Mouse (Mus musculus): ENCODE results near the gene Tjp3. TPM values are rescaled to one million over a fixed set of nuclear protein-coding genes. Genes with fewer than 3 reads are reported as not detected.

The Tjp3 gene
- polyA plus RNA-seq (2015; fragmentation: Nextera tagmentation; extraction: Ambion mirVana) = 21.9 and 22.6 TPM in 2 replicates

DNA sequence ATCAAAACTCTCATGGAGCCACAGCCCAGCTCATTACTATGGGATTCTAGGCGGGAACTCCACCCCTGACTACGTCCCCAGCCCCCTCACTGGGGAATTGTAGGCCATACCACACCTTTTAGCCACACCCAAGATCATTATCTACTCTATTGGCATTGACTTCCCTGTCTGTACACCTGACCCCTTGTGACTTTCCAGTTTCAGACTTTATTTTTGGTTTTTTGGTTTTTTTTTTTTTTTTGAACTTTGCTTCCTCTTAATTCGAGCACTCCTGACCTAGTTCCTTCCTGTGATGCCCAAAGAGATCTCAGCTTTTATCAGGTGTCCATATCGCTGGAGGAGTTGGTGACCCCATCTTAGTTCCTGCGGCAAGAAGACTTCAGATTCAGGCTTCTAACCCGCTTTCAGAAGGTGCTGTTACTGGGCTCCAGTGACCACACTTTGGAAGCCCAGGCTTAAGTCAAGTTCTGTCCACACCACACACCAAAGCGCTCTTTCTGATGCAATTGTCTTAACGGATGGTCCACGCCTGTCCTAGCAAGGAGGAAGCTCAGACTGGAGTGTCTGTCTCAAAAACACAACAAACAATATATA lies at the start of gene Tjp3:
Gene Tjp3, minus strand, starts transcription at position 71 of the 594 bp plus-strand sequence.
- Histone ChIP-seq H3K4me1 (ENCODE audit: insufficient read depth, low read length) (peaks cover 42% of the 10 kb centered on the region), H3K9me3 (ENCODE audit: low read length) (no peaks in the 10 kb centered on the region), H3K27me3 (ENCODE audit: insufficient read depth, low read length) (peaks cover 20% of the 10 kb centered on the region; the same call in 1 of the 2 replicates), H3K27ac (ENCODE audit: low read length) (peak within 1 kb of the TSS; percentile 71), H3K4me3 (ENCODE audit: low read length) (peak within 1 kb of the TSS; percentile 94), H3K9ac (replicated peaks; ENCODE audit: low read length) (peak within 1 kb of the TSS; percentile 22), H3K4me2 (replicated peaks; ENCODE audit: low read depth, low read length) (peak within 1 kb of the TSS; percentile 93), H3K36me3 (ENCODE audit: insufficient read depth, low read length) (no peaks in the 10 kb centered on the region)
- WGBS = 65% methylated on average over 9 of the region's 9 CpGs
- ATAC-seq (ENCODE audit: low FRiP score, low TSS enrichment) = no peak

DNA sequence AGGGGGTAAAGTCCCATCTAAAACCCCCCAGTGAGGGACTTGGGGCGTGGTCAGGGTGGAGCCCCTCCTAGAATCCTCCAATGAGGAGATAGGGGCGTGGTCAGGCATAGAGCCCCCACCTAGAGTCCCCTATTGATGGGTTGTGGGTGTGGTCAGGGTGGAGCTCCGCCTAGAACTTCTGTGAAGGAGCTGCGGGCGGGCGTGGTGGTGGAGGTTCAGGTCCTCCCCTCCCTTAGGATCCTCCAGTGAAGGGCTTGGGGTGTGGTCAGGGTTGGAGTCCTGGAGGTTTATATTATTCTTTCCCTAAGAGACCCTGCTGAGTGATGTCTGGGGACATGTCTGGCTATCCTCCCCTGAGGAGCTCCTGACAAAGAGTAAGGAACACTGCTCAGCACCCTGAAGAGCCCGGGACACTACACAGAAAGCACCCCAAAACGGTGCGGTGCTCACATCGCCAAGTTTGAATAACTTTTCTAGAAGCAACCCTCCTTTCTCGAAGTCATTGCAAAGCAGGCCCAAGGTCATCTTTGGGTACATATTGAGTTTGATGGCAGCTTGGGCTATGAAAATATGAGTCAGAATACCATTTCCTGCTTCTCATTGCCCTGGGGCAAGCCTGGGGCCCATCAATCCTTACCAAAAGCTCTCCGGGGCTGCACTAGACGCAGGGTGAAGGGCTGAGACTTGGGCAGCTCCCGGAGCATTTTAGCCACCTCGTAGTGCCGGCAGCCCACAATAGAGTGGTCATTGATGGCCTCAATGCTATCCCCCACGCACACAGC lies 49.4 kb upstream of the Tjp3 start:
- H3K27me3 ChIP-seq (ENCODE audit: insufficient read depth, low read length) = peaks cover 37% of the 10 kb centered on the region
- WGBS = 41% methylated on average over 17 of the region's 17 CpGs
- no peak overlapping the region for H3K9ac ChIP-seq (replicated peaks; ENCODE audit: low read length)

DNA sequence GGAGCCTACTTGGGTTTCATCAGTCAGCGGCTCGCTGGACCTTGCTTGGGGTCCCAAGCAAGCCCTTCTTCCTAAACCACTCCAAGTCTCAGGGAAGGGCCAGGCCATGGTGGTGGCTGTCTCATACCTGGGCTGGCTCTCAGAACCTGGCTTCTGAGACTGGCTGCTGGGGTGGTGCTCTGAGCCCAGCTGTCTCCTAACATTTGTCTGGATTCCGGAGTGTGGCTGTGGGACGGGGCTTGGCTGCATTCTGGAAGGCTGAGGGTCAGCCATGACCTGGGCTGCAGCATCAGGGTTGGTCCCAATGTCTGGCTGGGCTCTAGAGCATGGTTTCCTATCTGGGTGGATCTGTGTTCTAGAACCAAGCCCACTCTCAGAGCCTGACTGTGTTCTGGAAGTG lies 45.2 kb upstream of the Tjp3 start:
- Histone ChIP-seq H3K27me3 (ENCODE audit: insufficient read depth, low read length) (peaks cover 11% of the 10 kb centered on the region; the same call in 1 of the 2 replicates), H3K27ac (ENCODE audit: low read length) (peak overlapping the region; percentile 82; the same call in 1 of the 2 replicates), H3K4me3 (ENCODE audit: low read length) (no peak overlapping the region), H3K9me3 (ENCODE audit: low read length) (no peaks in the 10 kb centered on the region), H3K4me2 (replicated peaks; ENCODE audit: low read depth, low read length) (no peak overlapping the region), H3K36me3 (ENCODE audit: insufficient read depth, low read length) (no peaks in the 10 kb centered on the region), H3K9ac (replicated peaks; ENCODE audit: low read length) (no peak overlapping the region), H3K4me1 (ENCODE audit: insufficient read depth, low read length) (peaks cover 27% of the 10 kb centered on the region)
- WGBS = 80% methylated on average over 4 of the region's 4 CpGs
- no peak for ATAC-seq (ENCODE audit: low FRiP score, low TSS enrichment)

More for the DNA sequence above, 49.4 kb upstream of the Tjp3 start:
- Histone ChIP-seq H3K4me3 (ENCODE audit: low read length) (no peak overlapping the region), H3K36me3 (ENCODE audit: insufficient read depth, low read length) (no peaks in the 10 kb centered on the region), H3K4me2 (replicated peaks; ENCODE audit: low read depth, low read length) (no peak overlapping the region), H3K4me1 (ENCODE audit: insufficient read depth, low read length) (peaks cover 15% of the 10 kb centered on the region), H3K27ac (ENCODE audit: low read length) (no peak overlapping the region), H3K9me3 (ENCODE audit: low read length) (no peaks in the 10 kb centered on the region)
- no peak for ATAC-seq (ENCODE audit: low FRiP score, low TSS enrichment)

DNA sequence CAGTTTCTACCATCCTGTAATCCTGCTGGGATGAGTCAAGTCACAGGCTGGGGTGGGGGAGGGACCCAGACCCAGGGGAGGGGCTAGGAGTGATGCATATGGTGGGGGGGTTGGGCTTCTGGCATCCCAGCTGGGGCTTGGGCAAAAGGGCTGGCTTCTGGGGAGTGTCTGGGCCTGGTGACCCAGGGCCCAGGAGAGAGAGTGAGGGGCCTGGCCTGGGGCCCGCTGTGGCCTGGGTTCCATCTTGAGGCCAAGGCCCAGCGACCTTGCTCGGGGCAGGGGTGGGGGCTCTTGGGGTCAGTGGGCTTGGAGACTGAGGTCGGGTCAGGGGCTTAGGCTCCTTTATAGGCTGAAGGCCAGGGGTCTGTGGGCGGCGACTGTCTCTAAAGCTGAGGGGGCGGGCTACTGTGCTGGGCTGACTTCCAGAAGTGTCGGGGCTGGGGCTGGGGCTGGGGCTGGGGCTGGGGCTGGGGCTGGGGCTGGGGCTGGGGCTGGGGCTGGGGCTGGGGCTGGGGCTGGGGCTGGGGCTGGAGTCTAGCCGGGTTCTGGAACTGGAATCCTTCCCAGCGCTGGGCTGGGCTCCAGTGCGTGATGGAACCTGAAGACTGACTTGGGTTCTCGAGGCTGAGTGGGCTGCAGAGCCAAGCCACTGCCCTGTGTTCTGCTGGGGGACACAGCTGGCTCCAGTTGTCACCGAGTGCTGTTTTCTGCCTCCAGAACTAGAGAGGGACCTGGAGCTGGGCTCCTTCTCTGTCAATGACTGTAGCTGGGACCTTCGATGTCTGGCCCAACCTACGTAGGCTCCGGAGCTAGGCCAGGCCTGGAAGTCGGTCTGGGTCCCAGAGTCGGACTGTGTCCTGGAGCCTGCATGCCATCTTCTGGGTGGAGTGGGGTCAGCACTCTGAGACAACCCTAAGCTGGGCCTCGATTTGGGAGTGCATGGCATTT lies 44.3 kb upstream of the Tjp3 start:
- H3K4me3 ChIP-seq (ENCODE audit: low read length) = no peak overlapping the region
- peaks cover 27% of the 10 kb centered on the region for H3K4me1 ChIP-seq (ENCODE audit: insufficient read depth, low read length)
- no peak overlapping the region for H3K4me2 ChIP-seq (replicated peaks; ENCODE audit: low read depth, low read length)
- ATAC-seq (ENCODE audit: low FRiP score, low TSS enrichment) = peak; percentile 46; the same call in 1 of the 2 replicates
- WGBS = 41% methylated on average over 19 of the region's 19 CpGs
- H3K9me3 ChIP-seq (ENCODE audit: low read length) = no peaks in the 10 kb centered on the region
- H3K9ac ChIP-seq (replicated peaks; ENCODE audit: low read length) = peak overlapping the region; percentile 29; the same call in 1 of the 2 replicates
- no peaks in the 10 kb centered on the region for H3K36me3 ChIP-seq (ENCODE audit: insufficient read depth, low read length)
- H3K27me3 ChIP-seq (ENCODE audit: insufficient read depth, low read length) = 0 out of 2 replicates have a peak, but pooled peaks cover 4% of the 10 kb centered on the region
- peak overlapping the region; percentile 82 for H3K27ac ChIP-seq (ENCODE audit: low read length)

DNA sequence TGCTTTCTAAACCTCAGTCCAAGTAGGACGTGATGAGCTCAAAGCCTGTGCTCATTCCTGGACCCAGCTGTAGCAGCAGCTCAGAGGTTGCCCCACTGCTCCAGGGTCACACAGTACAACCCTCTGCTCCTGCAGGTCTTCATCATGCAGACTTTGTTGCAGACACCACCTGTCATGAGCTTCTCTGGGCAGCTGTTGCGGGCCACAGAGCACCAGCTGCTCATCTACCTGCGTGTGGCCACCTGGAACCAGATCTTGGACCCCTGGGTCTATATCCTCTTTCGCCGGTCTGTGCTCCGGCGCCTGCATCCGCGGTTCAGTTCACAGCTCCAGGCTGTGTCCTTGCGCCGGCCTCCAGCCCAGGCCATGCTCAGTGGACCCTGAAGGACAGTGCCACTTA lies 42.9 kb upstream of the Tjp3 start:
- Histone ChIP-seq H3K4me1 (ENCODE audit: insufficient read depth, low read length) (peaks cover 37% of the 10 kb centered on the region), H3K9ac (replicated peaks; ENCODE audit: low read length) (peak overlapping the region; percentile 34), H3K36me3 (ENCODE audit: insufficient read depth, low read length) (no peaks in the 10 kb centered on the region), H3K4me3 (ENCODE audit: low read length) (no peak overlapping the region), H3K9me3 (ENCODE audit: low read length) (no peaks in the 10 kb centered on the region), H3K27me3 (ENCODE audit: insufficient read depth, low read length) (0 out of 2 replicates have a peak, but pooled peaks cover 4% of the 10 kb centered on the region), H3K27ac (ENCODE audit: low read length) (peak overlapping the region; percentile 71; the same call in 1 of the 2 replicates), H3K4me2 (replicated peaks; ENCODE audit: low read depth, low read length) (no peak overlapping the region)
- WGBS = 39% methylated on average over 11 of the region's 11 CpGs
- ATAC-seq (ENCODE audit: low FRiP score, low TSS enrichment) = no peak

DNA sequence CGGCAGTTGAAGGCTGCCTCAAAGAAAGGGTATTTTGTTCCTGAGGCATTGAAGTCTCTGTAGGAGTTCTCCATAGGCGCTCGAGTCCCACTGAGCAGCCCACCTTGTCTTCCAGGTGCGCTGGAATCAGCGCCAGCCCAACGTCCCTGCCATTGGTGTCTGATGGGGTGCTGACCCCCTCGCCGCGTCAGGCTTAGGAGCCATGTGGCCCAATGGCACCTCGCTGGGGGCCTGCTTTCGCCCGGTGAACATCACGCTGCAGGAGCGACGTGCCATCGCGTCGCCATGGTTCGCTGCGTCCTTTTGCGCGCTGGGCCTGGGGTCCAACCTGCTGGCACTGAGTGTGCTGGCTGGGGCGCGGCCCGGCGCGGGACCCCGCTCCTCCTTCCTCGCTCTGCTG lies 40.9 kb upstream of the Tjp3 start:
- H3K4me1 ChIP-seq (ENCODE audit: insufficient read depth, low read length) = peaks cover 50% of the 10 kb centered on the region
- ATAC-seq (ENCODE audit: low FRiP score, low TSS enrichment) = no peak
- 0 out of 2 replicates have a peak, but pooled peaks cover 4% of the 10 kb centered on the region for H3K27me3 ChIP-seq (ENCODE audit: insufficient read depth, low read length)
- H3K9me3 ChIP-seq (ENCODE audit: low read length) = no peaks in the 10 kb centered on the region
- WGBS = 29% methylated on average over 29 of the region's 29 CpGs
- peaks cover under 1% of the 10 kb centered on the region; the same call in 1 of the 2 replicates for H3K36me3 ChIP-seq (ENCODE audit: insufficient read depth, low read length)
- H3K9ac ChIP-seq (replicated peaks; ENCODE audit: low read length) = peak overlapping the region; percentile 27
- peak overlapping the region; percentile 15 for H3K4me3 ChIP-seq (ENCODE audit: low read length)
- H3K4me2 ChIP-seq (replicated peaks; ENCODE audit: low read depth, low read length) = peak overlapping the region; percentile 39
- no peak overlapping the region for H3K27ac ChIP-seq (ENCODE audit: low read length)

DNA sequence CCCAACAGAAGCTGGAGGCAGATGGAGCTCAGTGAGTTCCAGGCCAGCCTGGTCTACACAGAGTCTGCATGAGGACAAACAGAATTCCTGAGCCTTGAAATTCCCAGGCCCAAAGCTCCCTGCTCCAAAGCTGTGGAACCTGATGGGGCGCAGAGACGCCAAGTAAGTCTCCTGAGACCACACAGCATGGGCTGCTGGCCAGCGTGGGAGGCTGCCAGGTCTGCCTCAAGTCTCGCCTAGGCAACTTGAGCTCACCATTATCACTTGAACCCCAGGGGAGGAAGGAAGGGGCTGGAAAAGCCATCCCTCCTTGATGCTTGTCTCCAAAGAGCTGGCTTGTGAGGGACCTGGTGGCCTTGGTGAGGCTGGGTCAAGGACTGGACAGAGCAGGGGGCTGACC lies 38.6 kb upstream of the Tjp3 start:
- Histone ChIP-seq H3K27me3 (ENCODE audit: insufficient read depth, low read length) (0 out of 2 replicates have a peak, but pooled peaks cover 4% of the 10 kb centered on the region), H3K4me3 (ENCODE audit: low read length) (peak overlapping the region; percentile 26; the same call in 1 of the 2 replicates), H3K36me3 (ENCODE audit: insufficient read depth, low read length) (peaks cover 23% of the 10 kb centered on the region), H3K9me3 (ENCODE audit: low read length) (no peaks in the 10 kb centered on the region), H3K4me2 (replicated peaks; ENCODE audit: low read depth, low read length) (peak overlapping the region; percentile 34), H3K4me1 (ENCODE audit: insufficient read depth, low read length) (peaks cover 39% of the 10 kb centered on the region), H3K9ac (replicated peaks; ENCODE audit: low read length) (peak overlapping the region; percentile 14), H3K27ac (ENCODE audit: low read length) (peak overlapping the region; percentile 89)
- ATAC-seq (ENCODE audit: low FRiP score, low TSS enrichment) = no peak
- 58% methylated on average over 4 of the region's 4 CpGs for WGBS

DNA sequence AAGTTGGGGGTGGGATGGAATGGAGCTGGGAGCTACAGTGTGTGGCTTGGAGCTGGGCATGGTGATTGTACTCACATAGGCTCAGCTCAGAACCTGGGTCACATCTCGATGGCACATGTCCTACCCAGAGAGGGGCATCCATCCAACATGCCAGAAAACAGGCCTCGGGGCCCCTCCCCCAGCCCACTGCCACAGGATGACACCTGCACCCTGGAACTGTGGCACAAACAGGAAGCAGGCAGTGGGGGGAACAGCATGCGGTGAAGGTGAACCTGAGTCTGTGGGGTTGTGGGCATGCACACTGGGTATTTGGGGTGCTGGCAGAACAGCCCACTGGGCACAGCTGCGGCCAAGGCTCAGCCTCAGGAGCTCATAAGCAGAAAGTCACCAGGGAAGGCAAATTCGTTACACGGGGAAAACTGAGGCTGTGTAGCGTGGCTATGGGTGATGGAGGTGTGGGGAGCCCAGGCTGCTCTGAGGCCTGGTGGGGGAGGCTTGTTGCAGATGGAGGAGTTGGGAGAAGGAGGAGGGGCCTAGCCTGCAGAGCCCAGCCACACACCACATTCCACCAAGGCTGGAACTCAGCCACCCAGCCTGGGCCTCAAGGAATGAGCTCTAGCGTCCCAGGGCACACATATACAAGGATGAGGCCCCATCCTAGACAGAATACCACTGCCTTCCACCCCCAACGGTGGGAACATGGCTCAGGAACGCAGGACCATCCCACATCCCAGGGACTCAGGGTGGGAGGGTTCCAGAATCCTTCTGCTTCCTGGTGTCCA lies 38.0 kb upstream of the Tjp3 start:
- peak; percentile 69 for ATAC-seq (ENCODE audit: low FRiP score, low TSS enrichment)
- peak overlapping the region; percentile 34 for H3K4me2 ChIP-seq (replicated peaks; ENCODE audit: low read depth, low read length)
- 0 out of 2 replicates have a peak, but pooled peaks cover 4% of the 10 kb centered on the region for H3K27me3 ChIP-seq (ENCODE audit: insufficient read depth, low read length)
- H3K9me3 ChIP-seq (ENCODE audit: low read length) = no peaks in the 10 kb centered on the region
- 50% methylated on average over 10 of the region's 10 CpGs for WGBS
- peak overlapping the region; percentile 26 for H3K4me3 ChIP-seq (ENCODE audit: low read length)
- peak overlapping the region; percentile 31 for H3K9ac ChIP-seq (replicated peaks; ENCODE audit: low read length)
- H3K27ac ChIP-seq (ENCODE audit: low read length) = peak overlapping the region; percentile 89
- peaks cover 33% of the 10 kb centered on the region for H3K4me1 ChIP-seq (ENCODE audit: insufficient read depth, low read length)
- H3K36me3 ChIP-seq (ENCODE audit: insufficient read depth, low read length) = peaks cover 29% of the 10 kb centered on the region
